Mouse (Mus musculus): ENCODE data around the gene Fn3krp. TPM values are rescaled to one million over a fixed set of nuclear protein-coding genes. Genes with fewer than 3 reads are reported as not detected.

Gene Fn3krp
- total RNA-seq (2014; fragmentation: Nextera tagmentation), result 6.3 and 8.3 TPM in 2 replicates
- 9.8 and 12.5 TPM in 2 replicates for total RNA-seq (2017)

GRCm38 (mm10) chr11:121420830-121421552 is at the start of gene Fn3krp:
Gene Fn3krp (plus strand): TSS chr11:121421401.
- ATAC-seq (replicated peaks; ENCODE audit: poor library complexity, severe bottlenecking), result peak; percentile 98

DNA sequence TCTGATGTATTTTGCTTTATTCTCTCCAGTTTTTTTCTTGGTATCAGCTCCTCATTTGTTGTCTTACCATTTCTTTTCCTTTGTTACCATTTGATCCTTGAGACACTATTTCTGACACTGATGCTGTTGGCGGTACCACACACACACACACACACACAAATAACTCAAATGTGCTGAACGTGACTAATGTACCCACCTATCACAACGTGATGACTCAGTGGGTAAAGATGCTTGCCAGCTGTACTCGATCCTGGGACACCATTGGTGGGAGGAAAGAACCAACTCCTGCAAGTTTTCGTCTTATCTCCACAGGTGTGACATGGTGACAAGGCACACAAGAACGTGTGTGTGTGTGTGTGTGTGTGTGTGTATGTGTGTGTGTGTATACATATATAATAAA is 47.9 kb upstream of the Fn3krp start:
- ATAC-seq (replicated peaks; ENCODE audit: poor library complexity, severe bottlenecking), result no peak

GRCm38 (mm10) chr11:121378644-121379043 is 42.6 kb upstream of the Fn3krp start:
- no peak for ATAC-seq (replicated peaks; ENCODE audit: poor library complexity, severe bottlenecking)

DNA sequence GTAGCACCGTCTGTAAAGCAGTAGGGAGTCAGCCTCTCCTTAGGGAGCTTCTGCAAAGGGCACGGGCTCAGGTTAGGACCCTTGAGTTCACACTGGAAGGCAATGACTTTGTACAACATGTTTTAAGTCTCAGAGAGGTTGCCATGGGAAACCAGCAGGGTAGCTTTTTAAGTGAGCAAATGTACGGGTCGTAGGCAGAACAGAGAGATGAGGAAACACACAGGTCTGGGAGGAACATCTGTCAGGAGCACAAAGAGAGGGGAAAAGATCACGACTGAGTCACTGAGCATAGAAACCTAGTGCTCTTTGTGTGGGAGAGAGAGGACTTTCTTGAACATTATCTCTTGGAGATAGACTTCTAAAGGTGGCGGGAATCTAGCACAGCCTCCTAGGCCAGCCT is 40.9 kb upstream of the Fn3krp start:
- no peak for ATAC-seq (replicated peaks; ENCODE audit: poor library complexity, severe bottlenecking)

GRCm38 (mm10) chr11:121387750-121388553 is 33.2 kb upstream of the Fn3krp start, which contains the start of gene Rab40b:
Gene Rab40b (minus strand): TSS chr11:121388251.
- peak; percentile 93 for ATAC-seq (replicated peaks; ENCODE audit: poor library complexity, severe bottlenecking)

GRCm38 (mm10) chr11:121388554-121388945 is 32.7 kb upstream of the Fn3krp start:
- 0 out of 2 replicates have a peak, but pooled peaks have one; percentile 10 for ATAC-seq (replicated peaks; ENCODE audit: poor library complexity, severe bottlenecking)

GRCm38 (mm10) chr11:121390793-121391192 is 30.4 kb upstream of the Fn3krp start:
- no peak for ATAC-seq (replicated peaks; ENCODE audit: poor library complexity, severe bottlenecking)

- no peak for ATAC-seq (replicated peaks; ENCODE audit: poor library complexity, severe bottlenecking)
These were observed 28.8 kb upstream of the Fn3krp start for GRCm38 (mm10) chr11:121392405-121392804.

- no peak for ATAC-seq (replicated peaks; ENCODE audit: poor library complexity, severe bottlenecking)
These were observed 13.6 kb upstream of the Fn3krp start for GRCm38 (mm10) chr11:121407366-121408155.

DNA sequence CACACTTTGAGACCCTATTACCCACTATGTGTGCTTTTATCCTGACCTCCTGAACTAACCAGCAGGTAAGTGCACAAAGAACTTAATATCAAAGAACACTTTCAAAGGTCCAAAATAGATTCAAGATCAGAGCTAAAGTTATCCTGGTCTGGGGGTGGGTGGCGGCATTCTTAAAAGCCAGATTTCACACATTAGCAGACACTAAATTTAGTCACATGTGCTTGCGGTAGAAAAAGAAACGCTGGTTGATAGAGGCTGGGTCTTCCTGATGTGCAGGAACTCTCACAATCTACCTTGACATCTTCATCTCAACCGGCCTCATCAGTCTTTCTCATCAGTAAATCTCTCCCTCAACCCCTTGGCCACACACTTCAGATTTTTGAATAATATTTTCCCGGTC is 6.4 kb upstream of the Fn3krp start:
- no peak for ATAC-seq (replicated peaks; ENCODE audit: poor library complexity, severe bottlenecking)

- no peak for ATAC-seq (replicated peaks; ENCODE audit: poor library complexity, severe bottlenecking)
These were observed 5.8 kb upstream of the Fn3krp start for GRCm38 (mm10) chr11:121415351-121415750.

DNA sequence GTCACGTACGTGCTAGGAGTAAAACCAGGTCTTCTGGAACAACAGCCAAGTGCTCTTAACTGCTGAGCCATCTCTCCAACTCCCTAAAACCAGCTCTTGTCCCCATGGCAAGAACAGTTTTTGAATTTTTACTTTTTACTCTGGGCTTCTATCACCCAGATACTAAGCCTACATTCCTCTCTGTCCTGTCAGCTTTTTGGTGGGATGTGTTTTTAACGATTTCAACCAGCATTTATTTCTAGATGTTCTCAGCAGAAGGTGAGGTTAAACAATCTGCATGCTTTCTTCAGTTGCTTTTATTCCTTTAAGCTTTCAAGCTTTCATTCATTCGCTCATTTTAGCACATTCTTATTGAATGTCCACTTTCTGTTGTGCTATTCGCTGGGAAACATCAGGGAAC is 3.2 kb upstream of the Fn3krp start:
- ATAC-seq (replicated peaks; ENCODE audit: poor library complexity, severe bottlenecking), result no peak

GRCm38 (mm10) chr11:121418932-121419331 is 2.3 kb upstream of the Fn3krp start:
- ATAC-seq (replicated peaks; ENCODE audit: poor library complexity, severe bottlenecking), result no peak

DNA sequence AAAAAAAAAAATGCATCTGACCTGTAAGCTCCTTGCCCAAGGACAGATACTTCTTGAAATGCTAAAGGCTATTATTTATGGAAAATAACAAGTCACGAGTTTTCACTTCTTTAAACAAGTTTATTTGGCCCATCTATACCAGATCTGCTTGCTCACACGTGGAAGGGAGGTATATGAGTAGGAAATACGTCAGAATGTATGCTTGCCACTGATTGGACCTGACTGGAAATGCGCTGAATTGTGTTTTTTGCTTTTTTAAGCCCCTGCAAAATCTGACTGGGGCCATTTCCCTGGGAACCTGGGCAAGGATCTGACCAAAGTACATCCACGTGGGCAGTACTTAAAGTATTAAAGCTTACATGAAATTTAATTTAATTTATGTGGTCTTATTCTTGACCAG is 822 bp upstream of the Fn3krp start:
- ATAC-seq (replicated peaks; ENCODE audit: poor library complexity, severe bottlenecking), result no peak

DNA sequence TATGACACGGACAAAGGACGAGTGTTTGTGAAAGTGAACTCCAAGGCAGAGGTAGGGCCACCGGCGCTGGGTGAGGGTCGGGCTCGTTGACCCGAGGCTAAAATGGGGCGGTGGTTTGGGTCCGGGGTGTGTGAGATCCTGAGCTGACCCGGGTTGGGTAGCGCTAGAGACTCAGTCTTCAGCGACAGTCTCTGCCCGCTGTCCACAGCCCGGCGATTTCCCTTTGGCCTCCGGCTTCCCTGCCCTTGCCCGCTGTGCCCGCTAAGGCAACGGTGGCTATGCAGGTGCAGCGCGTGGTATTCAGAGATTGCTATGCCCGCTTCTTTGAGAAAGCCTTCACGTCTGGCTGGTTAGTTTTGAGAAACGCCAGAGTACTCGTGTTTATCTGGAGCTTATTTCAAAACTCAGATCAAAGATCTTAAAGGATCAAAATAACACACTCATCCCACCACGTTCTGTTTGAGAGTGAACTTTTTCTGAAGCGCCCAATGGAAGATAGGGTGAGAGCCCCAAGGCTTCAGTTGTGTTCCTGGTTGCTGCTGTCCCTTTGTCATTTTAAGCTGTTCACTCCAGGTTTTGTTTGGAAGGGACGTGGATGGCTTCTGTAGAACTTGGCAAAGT is 462 bp downstream of the Fn3krp start:
- peak; percentile 51 for ATAC-seq (replicated peaks; ENCODE audit: poor library complexity, severe bottlenecking)

- no peak for ATAC-seq (replicated peaks; ENCODE audit: poor library complexity, severe bottlenecking)
These were observed 12.2 kb downstream of the Fn3krp start for GRCm38 (mm10) chr11:121433397-121433796.

- ATAC-seq (replicated peaks; ENCODE audit: poor library complexity, severe bottlenecking), result peak; percentile 99
These were observed 13.3 kb downstream of the Fn3krp start, which contains the start of gene Fn3k for GRCm38 (mm10) chr11:121434156-121435155. Gene Fn3k (plus strand): TSS chr11:121434913.

GRCm38 (mm10) chr11:121437236-121437635 is 16.0 kb downstream of the Fn3krp start:
- ATAC-seq (replicated peaks; ENCODE audit: poor library complexity, severe bottlenecking), result no peak

Data from granulocyte monocyte progenitor cell, adult 5-6 weeks (primary cell).